Mouse (Mus musculus): ENCODE results near the gene Ephb2.

The Ephb2 gene

GRCm38 (mm10) chr4:136699084-136699450 lies 136.7 kb downstream of the Ephb2 start:
- no peak for DNase-seq (ENCODE audit: low spot score)

GRCm38 (mm10) chr4:136698404-136699083 lies 137.2 kb downstream of the Ephb2 start:
- no peak for DNase-seq (ENCODE audit: low spot score)

GRCm38 (mm10) chr4:136697325-136697724 lies 138.5 kb downstream of the Ephb2 start:
- no peak for DNase-seq (ENCODE audit: low spot score)

- DNase-seq (ENCODE audit: low spot score) = peak; percentile 54
These were observed 139.3 kb downstream of the Ephb2 start for GRCm38 (mm10) chr4:136696381-136696925.

GRCm38 (mm10) chr4:136695696-136696095 lies 140.1 kb downstream of the Ephb2 start:
- no peak for DNase-seq (ENCODE audit: low spot score)

- DNase-seq (ENCODE audit: low spot score) = no peak
These were observed 145.8 kb downstream of the Ephb2 start for GRCm38 (mm10) chr4:136690034-136690433.

- DNase-seq (ENCODE audit: low spot score) = no peak
These were observed 147.7 kb downstream of the Ephb2 start for GRCm38 (mm10) chr4:136688113-136688512.

- DNase-seq (ENCODE audit: low spot score) = peak; percentile 36
These were observed 150.3 kb downstream of the Ephb2 start for GRCm38 (mm10) chr4:136685431-136685869.

GRCm38 (mm10) chr4:136684485-136684884 lies 151.3 kb downstream of the Ephb2 start:
- no peak for DNase-seq (ENCODE audit: low spot score)

GRCm38 (mm10) chr4:136680641-136681040 lies 155.1 kb downstream of the Ephb2 start:
- no peak for DNase-seq (ENCODE audit: low spot score)

GRCm38 (mm10) chr4:136679221-136679620 lies 156.6 kb downstream of the Ephb2 start:
- no peak for DNase-seq (ENCODE audit: low spot score)

- DNase-seq (ENCODE audit: low spot score) = peak; percentile 83
These were observed 157.3 kb downstream of the Ephb2 start for GRCm38 (mm10) chr4:136678480-136678879.

- no peak for DNase-seq (ENCODE audit: low spot score)
These were observed 160.3 kb downstream of the Ephb2 start for GRCm38 (mm10) chr4:136675439-136675838.

GRCm38 (mm10) chr4:136672335-136673090 lies 163.3 kb downstream of the Ephb2 start:
- DNase-seq (ENCODE audit: low spot score) = no peak

- no peak for DNase-seq (ENCODE audit: low spot score)
These were observed 168.0 kb downstream of the Ephb2 start for GRCm38 (mm10) chr4:136667757-136668156.

- DNase-seq (ENCODE audit: low spot score) = no peak
These were observed 169.8 kb downstream of the Ephb2 start for GRCm38 (mm10) chr4:136666002-136666401.

- DNase-seq (ENCODE audit: low spot score) = no peak
These were observed 170.7 kb downstream of the Ephb2 start for GRCm38 (mm10) chr4:136665068-136665467.

- DNase-seq (ENCODE audit: low spot score) = no peak
These were observed 177.9 kb downstream of the Ephb2 start for GRCm38 (mm10) chr4:136657914-136658313.

- DNase-seq (ENCODE audit: low spot score) = no peak
These were observed 182.0 kb downstream of the Ephb2 start for GRCm38 (mm10) chr4:136653692-136654234.

GRCm38 (mm10) chr4:136653019-136653418 lies 182.8 kb downstream of the Ephb2 start:
- no peak for DNase-seq (ENCODE audit: low spot score)

GRCm38 (mm10) chr4:136652528-136652910 lies 183.3 kb downstream of the Ephb2 start:
- no peak for DNase-seq (ENCODE audit: low spot score)

- DNase-seq (ENCODE audit: low spot score) = no peak
These were observed 183.8 kb downstream of the Ephb2 start for GRCm38 (mm10) chr4:136651882-136652527.

Measured in urinary bladder, postnatal 14 days (tissue).